Mouse (Mus musculus) megakaryocyte, embryonic 14.5 days (primary cell): ENCODE results near the gene Tmem72. TPM values are rescaled to one million over a fixed set of nuclear protein-coding genes. Genes with fewer than 3 reads are reported as not detected.

ENCODE experiments used
- H3K27me3 ChIP-seq: replicated peaks from 2 replicates; pipeline ENCODE3; 2012; ENCODE audit warnings: inconsistent platforms
- H3K36me3 ChIP-seq: replicated peaks from 2 replicates; pipeline ENCODE3; 2012; ENCODE audit warnings: low read length, inconsistent platforms, mixed read lengths
- H3K4me1 ChIP-seq: 2 replicates; pipeline ENCODE4 v1.6.1; 2012; ENCODE audit warnings: inconsistent platforms
- H3K4me3 ChIP-seq: replicated peaks from 2 replicates; pipeline ENCODE3; 2012; ENCODE audit warnings: moderate library complexity, mild to moderate bottlenecking, inconsistent platforms
- H3K9me3 ChIP-seq: 2 replicates; pipeline ENCODE4 v1.6.1; 2012; ENCODE audit warnings: inconsistent platforms
- FLI1 ChIP-seq: IDR thresholded peaks from 2 replicates; pipeline ENCODE4 v1.6.1; 2012; ENCODE audit warnings: low read length, inconsistent platforms, mixed read lengths
- GATA1 ChIP-seq: IDR thresholded peaks from 3 replicates; pipeline ENCODE4 v1.6.1; 2012; ENCODE audit warnings: mixed read lengths, low read length, inconsistent platforms, borderline replicate concordance
- polyA plus RNA-seq: library from polyadenylated mRNA; stranded (reverse); fragments of >175 nt; gene quantifications from 2 replicates; pipeline ENCODE4 v1.2.3, GENCODE M21; 2012; ENCODE audit warnings: low replicate concordance; ENCODE audit not compliant: insufficient read depth

Tmem72 gene
- polyA plus RNA-seq, 1 experiment, result not detected

- Histone ChIP-seq H3K36me3 (no peaks in the 10 kb centered on the region), H3K4me1 (peaks cover 25% of the 10 kb centered on the region), H3K27me3 (peaks cover 60% of the 10 kb centered on the region), H3K9me3 (no peaks in the 10 kb centered on the region), H3K4me3 (peak overlapping the region; percentile 44)
- TF ChIP-seq GATA1 (no peak), FLI1 (no peak)
Observed at GRCm38 (mm10) chr6:116670144-116670543, 46.6 kb downstream of the Tmem72 start.

GRCm38 (mm10) chr6:116668682-116669470 is 47.8 kb downstream of the Tmem72 start:
- peaks cover 54% of the 10 kb centered on the region for H3K27me3 ChIP-seq
- no peaks in the 10 kb centered on the region for H3K36me3 ChIP-seq
- no peaks in the 10 kb centered on the region for H3K9me3 ChIP-seq
- TF ChIP-seq GATA1, result no peak
- no peak for TF ChIP-seq FLI1
- peak overlapping the region; percentile 47 for H3K4me3 ChIP-seq
- H3K4me1 ChIP-seq, result peaks cover 18% of the 10 kb centered on the region

GRCm38 (mm10) chr6:116667382-116667781 is 49.3 kb downstream of the Tmem72 start:
- H3K4me1 ChIP-seq, result peaks cover 8% of the 10 kb centered on the region; the same call in 1 of the 2 replicates
- H3K27me3 ChIP-seq, result peaks cover 42% of the 10 kb centered on the region

GRCm38 (mm10) chr6:116666892-116667291 is 49.8 kb downstream of the Tmem72 start:
- no peaks in the 10 kb centered on the region for H3K9me3 ChIP-seq
- no peak overlapping the region for H3K4me3 ChIP-seq
- peaks cover 8% of the 10 kb centered on the region; the same call in 1 of the 2 replicates for H3K4me1 ChIP-seq
- H3K27me3 ChIP-seq, result peaks cover 40% of the 10 kb centered on the region
- TF ChIP-seq GATA1, result no peak
- no peak for TF ChIP-seq FLI1
- no peaks in the 10 kb centered on the region for H3K36me3 ChIP-seq

More at GRCm38 (mm10) chr6:116667382-116667781, 49.3 kb downstream of the Tmem72 start:
- Histone ChIP-seq H3K36me3 (no peaks in the 10 kb centered on the region), H3K4me3 (no peak overlapping the region), H3K9me3 (no peaks in the 10 kb centered on the region)
- no peak for TF ChIP-seq GATA1

- Histone ChIP-seq H3K36me3 (no peaks in the 10 kb centered on the region), H3K4me3 (no peak overlapping the region), H3K4me1 (peaks cover 8% of the 10 kb centered on the region; the same call in 1 of the 2 replicates), H3K9me3 (no peaks in the 10 kb centered on the region), H3K27me3 (peaks cover 35% of the 10 kb centered on the region)
- no peak for TF ChIP-seq FLI1
- no peak for TF ChIP-seq GATA1
Observed at GRCm38 (mm10) chr6:116666085-116666750, 50.5 kb downstream of the Tmem72 start.

- H3K36me3 ChIP-seq, result no peaks in the 10 kb centered on the region
- no peak for TF ChIP-seq GATA1
- TF ChIP-seq FLI1, result no peak
- H3K27me3 ChIP-seq, result peaks cover 28% of the 10 kb centered on the region
- no peaks in the 10 kb centered on the region for H3K9me3 ChIP-seq
- peaks cover 8% of the 10 kb centered on the region; the same call in 1 of the 2 replicates for H3K4me1 ChIP-seq
- no peak overlapping the region for H3K4me3 ChIP-seq
Observed at GRCm38 (mm10) chr6:116664830-116665229, 51.9 kb downstream of the Tmem72 start.

GRCm38 (mm10) chr6:116664031-116664430 is 52.7 kb downstream of the Tmem72 start:
- Histone ChIP-seq H3K9me3 (no peaks in the 10 kb centered on the region), H3K36me3 (no peaks in the 10 kb centered on the region), H3K27me3 (peaks cover 24% of the 10 kb centered on the region), H3K4me1 (peaks cover 8% of the 10 kb centered on the region; the same call in 1 of the 2 replicates), H3K4me3 (no peak overlapping the region)
- TF ChIP-seq GATA1 (no peak), FLI1 (no peak)

GRCm38 (mm10) chr6:116663364-116663763 is 53.3 kb downstream of the Tmem72 start:
- Histone ChIP-seq H3K27me3 (peaks cover 22% of the 10 kb centered on the region), H3K9me3 (no peaks in the 10 kb centered on the region)
- TF ChIP-seq GATA1, result no peak
- TF ChIP-seq FLI1, result no peak

GRCm38 (mm10) chr6:116653684-116654454 is 62.8 kb downstream of the Tmem72 start:
- Histone ChIP-seq H3K36me3 (no peaks in the 10 kb centered on the region), H3K9me3 (no peaks in the 10 kb centered on the region), H3K4me3 (no peak overlapping the region), H3K27me3 (peaks cover 35% of the 10 kb centered on the region), H3K4me1 (peaks cover 47% of the 10 kb centered on the region)
- TF ChIP-seq GATA1 (no peak), FLI1 (no peak)

More at GRCm38 (mm10) chr6:116663364-116663763, 53.3 kb downstream of the Tmem72 start:
- Histone ChIP-seq H3K36me3 (no peaks in the 10 kb centered on the region), H3K4me3 (no peak overlapping the region), H3K4me1 (peaks cover 1% of the 10 kb centered on the region; the same call in 1 of the 2 replicates)
